Mouse (Mus musculus): ENCODE data around the gene Hoxd8.
A peak's percentile ranks its signal among the peaks of the same experiment; 100 is the strongest.

Gene Hoxd8

GRCm38 (mm10) chr2:74699664-74700545, 4.5 kb upstream of the Hoxd8 start:
- DNase-seq: peak in 1 of 2 experiments; percentile 20

DNA sequence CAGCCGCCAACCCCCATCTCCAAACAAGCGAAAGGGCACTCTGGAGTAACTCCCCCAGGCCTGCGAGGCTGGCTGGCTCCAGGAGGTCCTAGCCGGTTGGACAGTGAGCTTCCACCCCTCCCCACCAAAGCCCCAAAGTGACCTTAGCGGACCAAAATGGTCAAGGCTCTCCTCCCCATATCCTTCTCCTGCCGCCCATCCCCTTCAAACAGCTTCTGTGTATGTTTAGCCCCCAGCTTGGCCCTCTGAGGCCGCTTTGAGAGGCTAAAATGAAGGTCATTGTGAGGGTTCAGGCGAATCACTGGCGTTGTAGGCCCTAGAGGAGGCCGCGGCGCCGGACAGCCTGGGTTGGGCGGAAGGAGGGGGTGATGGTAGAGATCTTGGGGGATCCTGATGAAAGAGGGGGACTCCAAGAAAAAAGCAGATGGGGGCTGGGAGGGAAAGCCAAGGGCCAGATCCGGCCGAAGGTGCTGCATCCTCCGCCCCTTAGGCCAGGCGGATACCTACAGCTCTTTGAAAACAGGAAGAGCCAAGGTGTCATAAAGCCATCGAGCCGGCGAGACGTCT, 3.8 kb upstream of the Hoxd8 start:
- peak in 1 of 2 experiments; percentile 11 for DNase-seq

DNA sequence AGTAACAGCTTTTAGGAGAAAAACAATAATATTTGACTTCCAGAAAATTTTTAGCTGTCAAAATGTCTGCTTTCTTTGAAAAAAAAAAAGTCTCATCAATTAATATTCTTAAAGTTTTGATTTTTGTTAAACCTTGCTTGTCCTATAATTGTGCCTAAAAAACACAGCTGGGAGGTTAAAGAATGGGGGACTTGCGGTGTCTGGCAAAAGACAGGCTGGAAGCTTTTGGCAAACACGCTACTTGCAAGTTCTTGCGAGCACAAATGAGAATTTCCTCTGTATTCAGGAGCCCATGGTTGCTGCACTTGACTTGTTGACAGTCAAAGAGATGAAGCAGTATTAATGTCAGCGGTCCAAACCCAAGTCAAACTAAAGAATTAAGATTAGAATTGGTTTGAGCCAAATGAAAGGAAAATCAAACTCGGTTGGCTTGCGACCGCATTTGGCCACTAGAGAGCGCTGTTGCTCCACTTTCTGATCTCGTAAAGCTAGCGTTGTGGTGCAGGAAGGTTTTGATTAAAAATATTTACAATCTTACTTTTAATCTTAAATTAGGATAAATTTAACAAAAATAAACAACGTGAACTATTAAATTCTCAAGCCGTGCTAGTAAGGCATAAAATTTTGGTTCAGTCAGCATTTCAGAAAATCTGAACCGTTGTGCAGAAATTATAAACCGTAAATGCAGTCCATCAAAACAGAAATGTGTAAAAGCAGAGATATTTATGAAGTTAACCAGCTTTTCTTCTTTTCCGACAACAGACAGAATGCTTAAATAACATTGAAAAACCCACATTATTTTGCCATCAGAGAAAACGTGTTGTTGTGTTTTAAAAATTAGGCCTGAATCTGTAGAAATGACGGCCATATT, 2.2 kb upstream of the Hoxd8 start:
- DNase-seq: peak; percentile 89 to 92

- DNase-seq: no peak
Measured at GRCm38 (mm10) chr2:74702820-74703219, 1.6 kb upstream of the Hoxd8 start.

- DNase-seq: peak in 1 of 2 experiments; percentile 20
Measured at GRCm38 (mm10) chr2:74703317-74703716, 1.1 kb upstream of the Hoxd8 start.

DNA sequence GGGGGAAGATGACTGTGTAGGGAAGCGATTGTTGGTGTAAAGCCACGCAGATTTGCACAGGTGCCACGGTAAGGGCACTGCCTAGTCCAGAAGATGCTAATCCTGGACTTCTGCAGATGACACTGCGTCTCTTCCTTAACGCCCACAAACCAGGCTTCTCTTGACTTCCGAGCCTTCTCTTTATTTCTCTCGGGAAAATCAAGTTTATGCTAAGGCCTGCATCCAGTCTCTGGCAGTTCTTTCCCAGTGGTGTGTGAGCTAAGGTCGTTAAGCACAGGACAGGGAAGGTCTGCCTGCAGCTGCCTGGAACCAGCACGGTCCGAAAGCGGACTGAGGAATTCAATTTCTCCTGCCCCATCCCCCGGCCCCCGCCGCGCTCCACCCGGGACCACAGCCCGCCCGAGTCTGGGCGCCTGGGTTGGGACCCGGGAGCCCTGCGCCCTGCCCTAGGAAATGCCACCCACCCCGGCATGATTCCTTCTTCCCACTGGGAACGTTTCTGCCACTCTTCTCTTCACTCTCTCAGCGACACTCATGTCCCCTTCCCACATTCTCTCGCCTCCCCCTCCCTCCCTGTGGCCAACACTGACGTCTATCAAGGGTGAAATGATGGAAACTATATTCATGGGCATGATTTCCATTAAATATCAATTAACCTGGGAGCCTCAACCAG, 559 bp upstream of the Hoxd8 start:
- peak in 1 of 2 experiments; percentile 12 for DNase-seq

DNA sequence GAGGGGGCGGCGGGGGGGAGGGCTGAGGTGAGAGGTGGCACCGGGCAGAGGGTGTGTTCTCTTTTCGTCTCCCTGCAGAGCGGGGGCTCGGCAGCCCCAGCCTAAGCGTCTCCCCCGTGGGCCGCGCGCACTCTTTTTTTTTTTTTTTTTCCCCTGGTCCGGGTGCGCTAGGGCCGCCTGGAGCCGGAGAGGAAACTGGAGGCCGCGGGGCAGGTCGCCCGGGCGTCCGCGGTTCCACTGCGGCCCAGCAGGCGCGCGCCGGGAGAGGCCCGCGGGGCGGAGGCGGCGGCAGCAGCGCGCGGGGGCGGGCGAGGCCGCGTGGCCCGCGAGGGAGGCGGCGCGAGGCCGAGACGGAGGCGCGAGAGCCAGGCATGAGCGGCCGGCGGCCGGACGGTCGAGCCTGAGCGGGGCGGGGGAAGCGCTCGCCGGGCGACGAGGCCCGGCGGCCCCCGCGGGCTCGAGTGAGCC, 618 bp downstream of the Hoxd8 start:
- DNase-seq: no peak

DNA sequence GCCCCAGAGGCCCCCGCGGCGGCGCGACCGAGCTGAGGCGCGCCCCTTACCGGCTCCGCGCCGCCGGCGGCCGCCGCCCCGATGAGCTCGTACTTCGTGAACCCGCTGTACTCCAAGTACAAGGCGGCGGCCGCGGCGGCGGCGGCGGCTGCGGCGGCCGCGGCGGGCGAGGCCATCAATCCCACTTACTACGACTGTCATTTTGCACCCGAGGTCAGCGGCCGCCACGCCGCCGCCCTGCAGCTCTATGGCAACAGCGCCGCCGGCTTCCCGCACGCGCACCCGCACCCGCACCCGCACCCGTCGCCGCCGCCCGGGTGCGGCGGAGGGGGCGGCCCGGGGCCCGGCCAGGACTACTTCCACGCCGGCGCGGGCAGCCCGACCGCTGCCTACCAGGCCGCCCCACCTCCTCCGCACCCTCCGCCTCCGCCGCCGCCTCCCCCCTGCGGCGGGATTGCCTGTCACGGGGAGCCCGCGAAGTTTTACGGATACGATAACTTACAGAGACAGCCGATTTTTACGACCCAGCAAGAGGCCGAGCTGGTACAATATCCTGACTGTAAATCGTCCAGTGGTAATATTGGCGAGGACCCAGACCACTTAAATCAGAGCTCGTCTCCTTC, 1.2 kb downstream of the Hoxd8 start:
- peak in 1 of 2 experiments; percentile 14 for DNase-seq

GRCm38 (mm10) chr2:74706393-74706960, 2.1 kb downstream of the Hoxd8 start:
- no peak for DNase-seq

DNA sequence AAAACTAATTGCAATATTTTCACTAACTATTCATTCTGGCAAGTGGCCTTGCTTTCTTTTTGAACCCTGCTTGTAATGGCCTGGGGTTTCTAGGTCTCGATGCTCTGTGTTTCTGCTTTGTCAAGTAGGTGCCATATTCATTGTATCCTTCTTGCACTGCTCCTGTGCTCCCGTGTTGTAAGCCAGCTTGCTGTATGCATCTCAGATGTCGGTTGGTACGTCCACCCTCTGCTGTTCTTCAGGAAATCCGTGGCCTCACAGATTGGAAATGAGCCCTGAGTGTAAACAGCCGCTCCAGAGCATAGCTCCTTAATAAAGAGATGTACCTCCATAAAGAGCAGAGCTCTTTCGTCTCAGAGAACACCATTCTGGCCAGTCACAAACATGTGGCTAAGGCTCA, 3.2 kb downstream of the Hoxd8 start:
- DNase-seq: no peak

GRCm38 (mm10) chr2:74708676-74709075, 4.3 kb downstream of the Hoxd8 start:
- no peak for DNase-seq

DNA sequence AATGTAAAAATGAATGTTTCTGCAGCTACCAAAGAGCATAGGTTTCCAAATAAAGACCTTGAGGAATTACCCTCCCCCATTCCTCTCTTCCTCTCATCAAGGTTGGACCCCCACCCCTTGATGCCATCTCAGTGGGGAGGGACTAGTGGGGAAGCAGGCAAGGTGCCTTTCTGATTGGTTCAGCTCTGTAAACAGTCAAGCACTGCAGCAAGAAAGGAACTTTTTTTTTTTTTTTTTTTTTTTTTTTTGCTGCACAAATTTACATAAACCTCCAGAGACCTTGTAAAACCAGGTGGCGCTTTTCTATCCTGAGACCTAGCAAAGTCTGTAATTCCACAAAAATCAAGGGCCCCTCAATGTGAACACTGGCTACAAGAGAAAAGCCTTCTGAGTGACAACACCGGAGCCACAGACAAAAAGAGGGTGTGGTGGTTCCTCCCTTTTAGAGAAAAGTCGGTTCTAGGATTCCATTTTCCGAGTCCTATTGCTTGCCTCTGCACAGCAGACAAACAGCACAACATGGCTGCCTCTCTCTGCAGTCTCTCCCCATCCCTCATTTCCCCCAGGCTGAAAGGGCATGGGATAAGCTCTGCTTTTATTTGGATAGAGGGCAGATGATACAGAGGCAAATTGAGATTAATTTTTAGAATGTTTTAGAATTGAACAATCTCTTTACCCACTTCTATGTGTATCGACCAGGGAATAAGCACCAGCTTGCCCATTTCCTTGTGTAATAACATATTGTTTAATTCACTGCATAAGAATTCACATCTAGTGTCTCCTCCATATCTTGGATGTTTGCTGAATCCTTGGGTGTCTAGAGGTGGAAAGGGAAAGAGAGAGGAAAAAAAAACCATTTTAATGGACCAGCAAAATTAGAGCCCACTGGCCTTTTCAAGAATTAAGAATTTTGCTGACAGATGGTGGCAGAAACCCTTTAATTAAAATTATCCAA, 5.3 kb downstream of the Hoxd8 start:
- DNase-seq: no peak

GRCm38 (mm10) chr2:74710929-74711543, 6.6 kb downstream of the Hoxd8 start:
- DNase-seq: no peak

GRCm38 (mm10) chr2:74711721-74712621, 7.6 kb downstream of the Hoxd8 start, which contains the start of the genes Hoxd3 and Hoxd4:
Hoxd3 (plus strand) TSS chr2:74711927.
Hoxd4 (plus strand) TSS chr2:74711929.
- no peak for DNase-seq

- no peak for DNase-seq
Measured at GRCm38 (mm10) chr2:74713239-74714150, 9.1 kb downstream of the Hoxd8 start.

- DNase-seq: no peak
Measured at GRCm38 (mm10) chr2:74714156-74714789, 9.9 kb downstream of the Hoxd8 start.

DNA sequence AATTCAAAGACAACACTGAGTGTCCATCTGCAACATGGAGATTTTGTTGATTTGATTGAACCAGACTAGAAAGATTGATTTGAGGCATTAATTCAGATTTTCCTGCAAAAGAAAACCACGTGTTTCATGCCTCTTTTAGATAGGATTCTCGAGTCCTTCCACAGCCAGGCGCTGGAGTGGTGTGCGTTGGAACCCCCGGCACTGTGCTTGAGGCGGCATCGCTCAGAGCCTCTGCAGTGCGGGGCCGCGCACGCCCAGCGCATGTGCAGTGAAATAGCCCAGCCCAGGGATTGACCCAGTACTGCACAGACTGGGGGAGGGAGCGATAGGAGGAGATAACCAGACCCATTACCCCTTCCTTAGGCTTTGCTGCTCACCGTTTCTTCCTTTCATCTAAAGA, 10.5 kb downstream of the Hoxd8 start:
- DNase-seq: no peak
